Mouse (Mus musculus) lung, postnatal 14 days (tissue): ENCODE results near the gene Rsph6a.
"Not testable (repeated sequence)": the region's sequence is repeated elsewhere in the genome, so short reads cannot be mapped to it uniquely, and the experiment has no call there.

Source experiments
- DNase-seq: peaks from one replicate; pipeline ENCODE4 v3.0.0; 2021

The Rsph6a gene

GRCm38 (mm10) chr7:19048006-19048527 is 6.4 kb upstream of the Rsph6a start:
- no peak for DNase-seq

- DNase-seq: no peak
Observed at GRCm38 (mm10) chr7:19049252-19049651, 5.2 kb upstream of the Rsph6a start.

GRCm38 (mm10) chr7:19050172-19050571 is 4.3 kb upstream of the Rsph6a start:
- no peak for DNase-seq

- no peak for DNase-seq
Observed at GRCm38 (mm10) chr7:19051161-19051560, 3.3 kb upstream of the Rsph6a start.

GRCm38 (mm10) chr7:19052345-19053135 is 1.9 kb upstream of the Rsph6a start:
- no peak for DNase-seq

- no peak for DNase-seq
Observed at GRCm38 (mm10) chr7:19053136-19053532, 1.4 kb upstream of the Rsph6a start.

GRCm38 (mm10) chr7:19054777-19055076 is 237 bp downstream of the Rsph6a start:
- no peak for DNase-seq

GRCm38 (mm10) chr7:19055108-19055507 is 618 bp downstream of the Rsph6a start:
- no peak for DNase-seq

GRCm38 (mm10) chr7:19057405-19057804 is 2.9 kb downstream of the Rsph6a start:
- no peak for DNase-seq

GRCm38 (mm10) chr7:19065896-19066295 is 11.4 kb downstream of the Rsph6a start:
- no peak for DNase-seq

- DNase-seq: no peak
Observed at GRCm38 (mm10) chr7:19067063-19067462, 12.6 kb downstream of the Rsph6a start.

GRCm38 (mm10) chr7:19067935-19068334 is 13.4 kb downstream of the Rsph6a start:
- no peak for DNase-seq

GRCm38 (mm10) chr7:19068707-19069106 is 14.2 kb downstream of the Rsph6a start:
- DNase-seq: peak; percentile 83

- no peak for DNase-seq
Observed at GRCm38 (mm10) chr7:19069500-19069899, 15.0 kb downstream of the Rsph6a start.

- DNase-seq: not testable (repeated sequence)
Observed at GRCm38 (mm10) chr7:19071024-19071423, 16.5 kb downstream of the Rsph6a start.

- peak; percentile 48 for DNase-seq
Observed at GRCm38 (mm10) chr7:19073504-19073903, 19.0 kb downstream of the Rsph6a start.

- DNase-seq: no peak
Observed at GRCm38 (mm10) chr7:19074494-19074893, 20.0 kb downstream of the Rsph6a start.

- DNase-seq: no peak
Observed at GRCm38 (mm10) chr7:19075231-19075630, 20.7 kb downstream of the Rsph6a start.

GRCm38 (mm10) chr7:19075723-19076585 is 21.5 kb downstream of the Rsph6a start, which contains the start of gene Dmwd:
Gene Dmwd, plus strand, starts transcription at chr7:19076227.
- DNase-seq: peak; percentile 93

GRCm38 (mm10) chr7:19076586-19076991 is 22.1 kb downstream of the Rsph6a start:
- no peak for DNase-seq

GRCm38 (mm10) chr7:19077761-19078160 is 23.3 kb downstream of the Rsph6a start:
- peak; percentile 49 for DNase-seq

- DNase-seq: no peak
Observed at GRCm38 (mm10) chr7:19078732-19079131, 24.2 kb downstream of the Rsph6a start.

GRCm38 (mm10) chr7:19080451-19080950 is 26.0 kb downstream of the Rsph6a start:
- no peak for DNase-seq

GRCm38 (mm10) chr7:19082171-19082570 is 27.7 kb downstream of the Rsph6a start:
- DNase-seq: no peak
